Mouse (Mus musculus): Measurements from ENCODE around the gene Rnf32.

GRCm38 (mm10) chr5:29205690-29206089, 9.9 kb downstream of the Rnf32 start:
- TF ChIP-seq EP300 (optimal IDR thresholded peaks at IDR 0.05) (no peak), CTCF (IDR thresholded peaks at IDR 0.05; ENCODE audit: low read depth) (no peak)

All from stomach, postnatal 0 days (tissue).